Mouse (Mus musculus): ENCODE results near the gene Pced1a. TPM values are rescaled to one million over a fixed set of nuclear protein-coding genes. Genes with fewer than 3 reads are reported as not detected.

Pced1a gene
- polyA plus RNA-seq (2014; fragmentation: Illumina TruSeq; extraction: RNeasy Lipid Tissue Mini Kit (QIAGEN cat#74804); ENCODE audit: low read depth, low replicate concordance), result 15.7 TPM

GRCm38 (mm10) chr2:130424126-130424853, at the start of gene Pced1a, which contains the start of gene Vps16:
TSS of gene Pced1a (minus strand) at chr2:130424701.
TSS of gene Vps16 (plus strand) at chr2:130424339.

GRCm38 (mm10) chr2:130449794-130450433, 25.4 kb upstream of the Pced1a start, which contains the start of gene Ptpra:
TSS of gene Ptpra (plus strand) at chr2:130450278.

GRCm38 (mm10) chr2:130406178-130406577, 18.3 kb downstream of the Pced1a start, which contains the start of gene Tmem239:
TSS of gene Tmem239 (plus strand) at chr2:130406478.

GRCm38 (mm10) chr2:130404939-130405338, 19.6 kb downstream of the Pced1a start, which contains the start of the genes Gm28372 and 1700020A23Rik:
TSS of gene Gm28372 (plus strand) at chr2:130405239.
TSS of gene 1700020A23Rik (plus strand) at chr2:130405259.

GRCm38 (mm10) chr2:130397186-130397985, 27.1 kb downstream of the Pced1a start, which contains the start of gene Cpxm1:
TSS of gene Cpxm1 (minus strand) at chr2:130397574.

Other genes starting within 250 kb of the Pced1a start
- gene Snrpb, start 245.3 kb downstream of the Pced1a start, polyA plus RNA-seq (2014; fragmentation: Illumina TruSeq; extraction: RNeasy Lipid Tissue Mini Kit (QIAGEN cat#74804); ENCODE audit: low read depth, low replicate concordance), result 137 TPM
- not detected for gene Tmc2, start 229.5 kb downstream of the Pced1a start, polyA plus RNA-seq (2014; fragmentation: Illumina TruSeq; extraction: RNeasy Lipid Tissue Mini Kit (QIAGEN cat#74804); ENCODE audit: low read depth, low replicate concordance)
- gene Nop56, start 150.3 kb downstream of the Pced1a start, polyA plus RNA-seq (2014; fragmentation: Illumina TruSeq; extraction: RNeasy Lipid Tissue Mini Kit (QIAGEN cat#74804); ENCODE audit: low read depth, low replicate concordance), result 64.9 TPM
- 137 TPM for gene Idh3b, start 140.2 kb downstream of the Pced1a start, polyA plus RNA-seq (2014; fragmentation: Illumina TruSeq; extraction: RNeasy Lipid Tissue Mini Kit (QIAGEN cat#74804); ENCODE audit: low read depth, low replicate concordance)
- 2.3 TPM for gene Ebf4, start 129.5 kb downstream of the Pced1a start, polyA plus RNA-seq (2014; fragmentation: Illumina TruSeq; extraction: RNeasy Lipid Tissue Mini Kit (QIAGEN cat#74804); ENCODE audit: low read depth, low replicate concordance)
- gene Cpxm1, start 27.1 kb downstream of the Pced1a start, polyA plus RNA-seq (2014; fragmentation: Illumina TruSeq; extraction: RNeasy Lipid Tissue Mini Kit (QIAGEN cat#74804); ENCODE audit: low read depth, low replicate concordance), result 46.6 TPM
- not detected for gene Gm28372, start 19.5 kb downstream of the Pced1a start, polyA plus RNA-seq (2014; fragmentation: Illumina TruSeq; extraction: RNeasy Lipid Tissue Mini Kit (QIAGEN cat#74804); ENCODE audit: low read depth, low replicate concordance)
- gene 1700020A23Rik, start 19.4 kb downstream of the Pced1a start, polyA plus RNA-seq (2014; fragmentation: Illumina TruSeq; extraction: RNeasy Lipid Tissue Mini Kit (QIAGEN cat#74804); ENCODE audit: low read depth, low replicate concordance), result 2.7 TPM
- gene Tmem239, start 18.2 kb downstream of the Pced1a start, polyA plus RNA-seq (2014; fragmentation: Illumina TruSeq; extraction: RNeasy Lipid Tissue Mini Kit (QIAGEN cat#74804); ENCODE audit: low read depth, low replicate concordance), result 3.5 TPM
- gene Vps16, start 362 bp downstream of the Pced1a start, polyA plus RNA-seq (2014; fragmentation: Illumina TruSeq; extraction: RNeasy Lipid Tissue Mini Kit (QIAGEN cat#74804); ENCODE audit: low read depth, low replicate concordance), result 44.2 TPM
- 78.3 TPM for gene Ptpra, start 25.6 kb upstream of the Pced1a start, polyA plus RNA-seq (2014; fragmentation: Illumina TruSeq; extraction: RNeasy Lipid Tissue Mini Kit (QIAGEN cat#74804); ENCODE audit: low read depth, low replicate concordance)
- gene Mrps26, start 139.0 kb upstream of the Pced1a start, polyA plus RNA-seq (2014; fragmentation: Illumina TruSeq; extraction: RNeasy Lipid Tissue Mini Kit (QIAGEN cat#74804); ENCODE audit: low read depth, low replicate concordance), result 42.6 TPM
- gene Oxt, start 151.5 kb upstream of the Pced1a start, polyA plus RNA-seq (2014; fragmentation: Illumina TruSeq; extraction: RNeasy Lipid Tissue Mini Kit (QIAGEN cat#74804); ENCODE audit: low read depth, low replicate concordance), result not detected
- gene Avp, start 157.9 kb upstream of the Pced1a start, polyA plus RNA-seq (2014; fragmentation: Illumina TruSeq; extraction: RNeasy Lipid Tissue Mini Kit (QIAGEN cat#74804); ENCODE audit: low read depth, low replicate concordance), result not detected
- 4.8 TPM for gene Fastkd5, start 205.3 kb upstream of the Pced1a start, polyA plus RNA-seq (2014; fragmentation: Illumina TruSeq; extraction: RNeasy Lipid Tissue Mini Kit (QIAGEN cat#74804); ENCODE audit: low read depth, low replicate concordance)
- gene Ubox5, start 205.3 kb upstream of the Pced1a start, polyA plus RNA-seq (2014; fragmentation: Illumina TruSeq; extraction: RNeasy Lipid Tissue Mini Kit (QIAGEN cat#74804); ENCODE audit: low read depth, low replicate concordance), result 4.7 TPM
- gene Lzts3, start 218.1 kb upstream of the Pced1a start, polyA plus RNA-seq (2014; fragmentation: Illumina TruSeq; extraction: RNeasy Lipid Tissue Mini Kit (QIAGEN cat#74804); ENCODE audit: low read depth, low replicate concordance), result 11.3 TPM
- gene Ddrgk1, start 240.0 kb upstream of the Pced1a start, polyA plus RNA-seq (2014; fragmentation: Illumina TruSeq; extraction: RNeasy Lipid Tissue Mini Kit (QIAGEN cat#74804); ENCODE audit: low read depth, low replicate concordance), result 145 TPM
- gene Itpa, start 242.9 kb upstream of the Pced1a start, polyA plus RNA-seq (2014; fragmentation: Illumina TruSeq; extraction: RNeasy Lipid Tissue Mini Kit (QIAGEN cat#74804); ENCODE audit: low read depth, low replicate concordance), result 43.0 TPM

Measured in adipose tissue, adult 10 weeks (tissue).